Mouse (Mus musculus) myocyte (in vitro differentiated cells): Measurements from ENCODE around the gene Ank3. TPM values are rescaled to one million over a fixed set of nuclear protein-coding genes. Genes with fewer than 3 reads are reported as not detected.

Experiments
- H3K27me3 ChIP-seq: one replicate; pipeline ENCODE4 v1.6.1; 2011; ENCODE audit not compliant: control insufficient read depth, insufficient read depth, insufficient read length
- H3K36me3 ChIP-seq: one replicate; pipeline ENCODE4 v1.6.1; 2011; ENCODE audit not compliant: control insufficient read depth, insufficient read depth
- H3K4me2 ChIP-seq: one replicate; pipeline ENCODE4 v1.6.1; 2011; ENCODE audit warnings: low read depth, control low read depth
- H3K4me3 ChIP-seq: one replicate; pipeline ENCODE4 v1.5.1; 2011; ENCODE audit warnings: mild to moderate bottlenecking, control low read depth, moderate library complexity
- H3K79me2 ChIP-seq: one replicate; pipeline ENCODE4 v1.6.1; 2011; ENCODE audit not compliant: control insufficient read depth, insufficient read depth
- H3ac ChIP-seq: one replicate; pipeline ENCODE4 v1.6.1; 2011; ENCODE audit not compliant: control insufficient read depth, insufficient read length
- CEBPB ChIP-seq: IDR thresholded peaks from 2 replicates; pipeline ENCODE4 v1.6.1; 2011; ENCODE audit warnings: mild to moderate bottlenecking, moderate library complexity; ENCODE audit not compliant: poor library complexity, insufficient read depth, severe bottlenecking
- E2F4 ChIP-seq: IDR thresholded peaks from one replicate; pipeline ENCODE4 v1.6.1; 2011; ENCODE audit warnings: mild to moderate bottlenecking, control low read depth, moderate library complexity; ENCODE audit not compliant: insufficient read depth
- MAX ChIP-seq: IDR thresholded peaks from one replicate; pipeline ENCODE4 v1.6.1; 2011; ENCODE audit warnings: low read depth, mild to moderate bottlenecking, control low read depth
- MYOD1 ChIP-seq, 3 experiments: IDR thresholded peaks; one replicate each; pipeline ENCODE4 v1.6.1; 2011; ENCODE audit warnings: control low read depth in 2 of 3, low read depth in 2 of 3, mild to moderate bottlenecking in 2 of 3, moderate library complexity in 1 of 3; ENCODE audit not compliant: insufficient read length in 2 of 3, control insufficient read depth in 1 of 3
- MYOG ChIP-seq, 3 experiments: IDR thresholded peaks; one replicate each; pipeline ENCODE4 v1.6.1; 2011; ENCODE audit warnings: control low read depth in 2 of 3, low read depth in 2 of 3, mild to moderate bottlenecking in 2 of 3; ENCODE audit not compliant: insufficient read length in 2 of 3, control insufficient read depth in 1 of 3, insufficient read depth in 1 of 3
- POLR2A ChIP-seq: IDR thresholded peaks from one replicate; pipeline ENCODE4 v1.6.1; 2011; ENCODE audit warnings: low read depth, mild to moderate bottlenecking, control low read depth, moderate library complexity; ENCODE audit not compliant: insufficient read length
- POLR2AphosphoS2 ChIP-seq: IDR thresholded peaks from one replicate; pipeline ENCODE4 v1.6.1; 2011; ENCODE audit warnings: low read depth, control low read depth; ENCODE audit not compliant: insufficient read length
- REST ChIP-seq: IDR thresholded peaks from one replicate; pipeline ENCODE4 v1.6.1; 2011; ENCODE audit warnings: mild to moderate bottlenecking, control low read depth, moderate library complexity; ENCODE audit not compliant: insufficient read depth, insufficient read length
- SRF ChIP-seq: IDR thresholded peaks from one replicate; pipeline ENCODE4 v1.6.1; 2011; ENCODE audit warnings: low read depth; ENCODE audit not compliant: control insufficient read depth, insufficient read length
- TCF12 ChIP-seq: IDR thresholded peaks from one replicate; pipeline ENCODE4 v1.6.1; 2011; ENCODE audit warnings: mild to moderate bottlenecking, control low read depth; ENCODE audit not compliant: poor library complexity, insufficient read depth, severe bottlenecking
- TCF3 ChIP-seq: IDR thresholded peaks from one replicate; pipeline ENCODE4 v1.6.1; 2011; ENCODE audit warnings: low read depth, control low read depth; ENCODE audit not compliant: insufficient read length
- USF1 ChIP-seq: IDR thresholded peaks from one replicate; pipeline ENCODE4 v1.6.1; 2011; ENCODE audit warnings: low read depth, mild to moderate bottlenecking, control low read depth, moderate library complexity
- polyA plus RNA-seq: library from polyadenylated mRNA; unstranded; fragments of >200 nt; fragmentation: generic; extraction: Trizol; gene quantifications from one replicate; pipeline ENCODE4 v1.2.1, GENCODE M21; 2012; ENCODE audit warnings: missing spikeins

The Ank3 gene
- polyA plus RNA-seq, 1 experiment = 5.5 TPM

DNA sequence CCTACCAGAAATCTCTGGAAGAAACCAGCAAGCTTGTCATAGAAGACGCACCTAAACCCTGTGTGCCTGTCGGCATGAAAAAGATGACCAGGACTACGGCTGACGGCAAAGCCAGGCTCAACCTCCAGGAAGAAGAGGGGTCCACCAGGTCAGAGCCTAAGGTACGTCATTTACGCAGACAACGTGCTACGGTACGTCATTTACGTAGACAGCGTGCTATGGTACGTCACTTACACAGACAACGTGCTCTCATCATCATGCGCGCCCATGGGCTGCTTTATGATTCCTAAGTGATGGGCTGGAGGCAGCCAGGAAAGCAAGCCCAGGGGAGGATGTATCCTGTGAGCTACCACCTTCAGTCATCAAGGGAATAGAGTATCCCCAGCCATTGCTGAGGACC, 606.3 kb downstream of the Ank3 start:
- H3ac ChIP-seq = no peak overlapping the region
- H3K4me2 ChIP-seq = no peak overlapping the region
- no peaks in the 10 kb centered on the region for H3K79me2 ChIP-seq
- H3K4me3 ChIP-seq = no peak overlapping the region
- no peaks in the 10 kb centered on the region for H3K36me3 ChIP-seq
- H3K27me3 ChIP-seq = no peaks in the 10 kb centered on the region
- no peak for TF ChIP-seq POLR2A
- no peak for TF ChIP-seq MYOD1 (IDR thresholded peaks at IDR 0.05; ENCODE audit: control insufficient read depth in 1 of 3, insufficient read length in 2 of 3, low read depth in 2 of 3)

DNA sequence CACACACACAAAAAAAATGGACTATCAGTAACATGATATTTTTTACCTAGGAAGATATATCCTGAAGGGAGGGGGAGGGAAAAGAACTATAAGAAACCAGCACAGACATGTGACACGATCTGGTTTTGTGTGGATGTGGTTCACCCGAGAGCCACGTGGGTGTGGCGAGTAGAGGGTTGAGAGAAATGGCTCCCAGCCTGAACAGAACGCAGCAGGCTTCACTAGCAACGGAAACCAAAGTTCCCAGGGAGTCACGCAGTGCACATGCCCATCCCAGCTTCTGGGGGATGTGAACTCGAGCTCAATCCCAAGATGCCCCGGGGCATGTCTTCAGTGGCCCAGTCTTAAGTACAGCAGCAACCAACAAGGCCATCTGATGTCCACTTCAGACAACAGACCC, 607.8 kb downstream of the Ank3 start:
- Histone ChIP-seq H3K79me2 (no peaks in the 10 kb centered on the region), H3K27me3 (no peaks in the 10 kb centered on the region), H3K4me3 (no peak overlapping the region), H3K36me3 (no peaks in the 10 kb centered on the region), H3ac (no peak overlapping the region), H3K4me2 (no peak overlapping the region)
- TF ChIP-seq MYOG (IDR thresholded peaks at IDR 0.05; ENCODE audit: control insufficient read depth in 1 of 3, insufficient read depth in 1 of 3, insufficient read length in 2 of 3, low read depth in 2 of 3) = no peak
- no peak for TF ChIP-seq POLR2AphosphoS2
- TF ChIP-seq MYOD1 (IDR thresholded peaks at IDR 0.05; ENCODE audit: control insufficient read depth in 1 of 3, insufficient read length in 2 of 3, low read depth in 2 of 3) = no peak
- no peak for TF ChIP-seq SRF

DNA sequence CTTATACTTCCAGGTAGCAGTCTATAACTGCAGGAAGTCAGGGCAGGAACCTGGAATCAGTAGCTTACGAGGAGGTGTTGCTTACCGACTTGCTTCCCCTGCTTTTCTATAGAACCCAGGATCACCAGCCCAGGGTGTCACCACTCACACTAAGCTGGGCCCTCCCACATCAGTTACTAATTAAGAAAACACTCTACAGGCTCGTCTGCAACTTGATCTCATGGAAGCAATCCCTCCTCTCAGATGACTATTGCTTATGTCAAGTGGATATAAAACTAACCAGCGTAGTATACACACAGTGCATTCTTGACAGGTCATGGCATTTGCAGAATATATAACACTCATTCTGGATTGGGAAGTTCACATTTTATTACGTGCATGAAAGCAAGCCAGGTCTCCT, 613.2 kb downstream of the Ank3 start:
- no peak for TF ChIP-seq REST
- no peak for TF ChIP-seq CEBPB
- no peak for TF ChIP-seq TCF3
- no peak for TF ChIP-seq SRF
- TF ChIP-seq TCF12 = no peak
- TF ChIP-seq MAX = no peak
- TF ChIP-seq E2F4 = no peak
- no peak for TF ChIP-seq MYOD1 (IDR thresholded peaks at IDR 0.05; ENCODE audit: control insufficient read depth in 1 of 3, insufficient read length in 2 of 3, low read depth in 2 of 3)
- TF ChIP-seq POLR2A = no peak
- no peak for TF ChIP-seq USF1
- TF ChIP-seq MYOG (IDR thresholded peaks at IDR 0.05; ENCODE audit: control insufficient read depth in 1 of 3, insufficient read depth in 1 of 3, insufficient read length in 2 of 3, low read depth in 2 of 3) = no peak
- TF ChIP-seq POLR2AphosphoS2 = no peak
- Histone ChIP-seq H3ac (no peak overlapping the region), H3K36me3 (no peaks in the 10 kb centered on the region)

DNA sequence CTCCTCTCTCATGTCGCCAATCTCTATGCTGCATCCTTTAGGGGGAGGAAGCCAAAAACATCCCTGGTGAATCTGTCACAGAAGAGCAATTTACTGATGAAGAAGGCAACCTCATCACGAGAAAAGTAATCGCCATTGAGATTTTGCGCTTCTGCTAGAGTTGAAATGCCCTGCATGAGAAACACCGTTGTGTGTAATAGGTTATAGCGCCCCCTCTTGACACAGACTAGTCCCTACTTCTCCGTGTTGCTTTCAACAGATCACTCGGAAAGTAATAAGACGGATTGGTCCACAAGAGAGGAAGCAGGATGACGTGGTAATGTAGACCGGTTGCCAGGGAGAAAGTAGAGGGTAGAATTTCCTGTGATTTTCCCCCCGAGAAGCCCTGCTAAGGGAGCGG, 615.4 kb downstream of the Ank3 start:
- Histone ChIP-seq H3K4me2 (no peak overlapping the region), H3ac (no peak overlapping the region), H3K79me2 (no peaks in the 10 kb centered on the region), H3K36me3 (no peaks in the 10 kb centered on the region), H3K27me3 (no peaks in the 10 kb centered on the region), H3K4me3 (no peak overlapping the region)
- TF ChIP-seq REST = no peak
- no peak for TF ChIP-seq MYOD1 (IDR thresholded peaks at IDR 0.05; ENCODE audit: control insufficient read depth in 1 of 3, insufficient read length in 2 of 3, low read depth in 2 of 3)
- TF ChIP-seq CEBPB = no peak
- TF ChIP-seq SRF = no peak
- TF ChIP-seq POLR2AphosphoS2 = no peak
- no peak for TF ChIP-seq MYOG (IDR thresholded peaks at IDR 0.05; ENCODE audit: control insufficient read depth in 1 of 3, insufficient read depth in 1 of 3, insufficient read length in 2 of 3, low read depth in 2 of 3)
- TF ChIP-seq MAX = no peak
- TF ChIP-seq E2F4 = no peak
- TF ChIP-seq POLR2A = no peak
- TF ChIP-seq TCF3 = no peak

More for the DNA sequence above, 613.2 kb downstream of the Ank3 start:
- Histone ChIP-seq H3K4me3 (no peak overlapping the region), H3K27me3 (no peaks in the 10 kb centered on the region), H3K4me2 (no peak overlapping the region), H3K79me2 (no peaks in the 10 kb centered on the region)

DNA sequence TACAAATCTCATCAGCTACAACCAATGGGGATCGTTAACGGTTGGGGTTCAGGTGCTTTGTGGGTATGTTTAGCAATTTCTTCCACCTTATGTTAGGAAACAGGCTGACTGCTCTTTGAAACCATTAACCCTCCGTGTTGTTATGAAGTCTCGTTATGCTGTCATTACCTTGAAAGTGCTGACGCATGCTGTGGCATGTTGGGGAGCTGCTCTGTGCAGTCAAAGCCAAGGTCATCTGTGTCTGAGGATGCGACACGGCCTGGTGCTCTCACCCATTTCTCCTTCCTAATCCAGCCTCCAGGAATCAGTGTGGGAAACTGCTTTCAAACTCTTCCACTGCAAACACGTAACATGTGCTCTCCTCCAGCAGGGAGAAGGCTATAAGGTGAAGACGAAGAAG, 616.6 kb downstream of the Ank3 start:
- H3K79me2 ChIP-seq = no peaks in the 10 kb centered on the region
- H3K4me2 ChIP-seq = no peak overlapping the region
- no peak for TF ChIP-seq REST
- no peak for TF ChIP-seq POLR2A
- no peak for TF ChIP-seq TCF3
- no peak for TF ChIP-seq MYOD1 (IDR thresholded peaks at IDR 0.05; ENCODE audit: control insufficient read depth in 1 of 3, insufficient read length in 2 of 3, low read depth in 2 of 3)
- TF ChIP-seq MAX = no peak
- no peak for TF ChIP-seq CEBPB
- TF ChIP-seq E2F4 = no peak
- no peak for TF ChIP-seq SRF
- TF ChIP-seq MYOG (IDR thresholded peaks at IDR 0.05; ENCODE audit: control insufficient read depth in 1 of 3, insufficient read depth in 1 of 3, insufficient read length in 2 of 3, low read depth in 2 of 3) = no peak
- no peak for TF ChIP-seq TCF12
- no peak for TF ChIP-seq POLR2AphosphoS2
- no peaks in the 10 kb centered on the region for H3K27me3 ChIP-seq
- no peaks in the 10 kb centered on the region for H3K36me3 ChIP-seq
- H3ac ChIP-seq = no peak overlapping the region
- no peak overlapping the region for H3K4me3 ChIP-seq
